ENCODE assay signal across 27 mouse cellular contexts in genomic region chr10:91504891-91505290, GRCm38 (mm10).
DNase-seq lines count a peak whose midpoint lies in the region; ATAC-seq and TF ChIP-seq lines count a peak whose summit lies in the region.
"Had no signal": no experiment of that assay in that cellular context is flagged by ENCODE, and none has a peak within 500 bp of the region (broad histone marks: within the 10 kb centered on the region; RNA-seq: fewer than 3 reads in every experiment).

No protein-coding gene starts in this region.

- H3K9me3 ChIP-seq in hindbrain, postnatal 0 days (ENCODE audit: low read length) = no peaks in the 10 kb centered on the region
- no peaks in the 10 kb centered on the region for H3K9me3 ChIP-seq in hindbrain, embryonic 12.5 days (replicated peaks)
- no peaks in the 10 kb centered on the region for H3K9me3 ChIP-seq in CH12.LX (replicated peaks; ENCODE audit: low read length)
- H3K9me3 ChIP-seq: forebrain, embryonic 13.5 days; heart, embryonic 12.5 days; hindbrain, embryonic 10.5 days; limb, embryonic 13.5 days; liver, embryonic 12.5 days; midbrain, embryonic 13.5 days; neural tube, embryonic 15.5 days had no signal

- no peaks in the 10 kb centered on the region for H3K36me3 ChIP-seq in hindbrain, postnatal 0 days (ENCODE audit: insufficient read depth, low read length)
- H3K36me3 ChIP-seq in hindbrain, embryonic 12.5 days = no peaks in the 10 kb centered on the region
- no peaks in the 10 kb centered on the region for H3K36me3 ChIP-seq in CH12.LX (replicated peaks in 1 of 2; ENCODE audit: control insufficient read depth in 1 of 2, insufficient read depth in 1 of 2, low read length in 1 of 2)
- H3K36me3 ChIP-seq in heart, adult 2 months (ENCODE audit: control insufficient read depth, insufficient read depth, low read length) = no peaks in the 10 kb centered on the region
- H3K36me3 ChIP-seq: heart, embryonic 12.5 days; hindbrain, embryonic 10.5 days; limb, embryonic 13.5 days; liver, embryonic 12.5 days; midbrain, embryonic 13.5 days; neural tube, embryonic 15.5 days had no signal

- no peak for ATAC-seq in hindbrain, postnatal 0 days
- ATAC-seq in hindbrain, embryonic 12.5 days (ENCODE audit: low FRiP score) = no peak
- ATAC-seq in Patski = peak; percentile 89
- ATAC-seq: forebrain, embryonic 13.5 days; inflammation-experienced regulatory T-cells, adult 6 months; liver, embryonic 12.5 days; midbrain, embryonic 13.5 days had no signal

- intact Hi-C loops in left cerebral cortex, postnatal 36 days (cut with DNase I) = no loop called here
- intact Hi-C loops in heart, adult 2 months (cut with DNase I) = loop anchor here (5.0 to 10.0 kb wide), 2 partner anchors 58 to 190 kb away; no protein-coding TSS in a partner anchor

- dilution Hi-C loops in CH12.LX (cut with MboI; ENCODE audit: extremely low pct_ligation_motif_present, extremely low pct_unique_long_range_greater_than_20kb, low sequenced_read_pairs) = no loop called here

- peak; percentile 20 for DNase-seq in hindbrain, postnatal 0 days (ENCODE audit: low spot score)
- peak; percentile 4 to 11 for DNase-seq in left cerebral cortex, adult 18-20 months (ENCODE audit: low spot score in 2 of 2)
- DNase-seq in left cerebral cortex, postnatal 36 days (ENCODE audit: low spot score in 2 of 2) = no peak
- DNase-seq in CH12.LX (ENCODE audit: extremely low read depth) = peak; percentile 18
- DNase-seq in Patski (ENCODE audit: low read depth, low spot score) = peak; percentile 59
- no peak for DNase-seq in heart, adult 2 months
- DNase-seq: adrenal gland, postnatal 10 days; cerebellum, adult 9-10 months; gastrocnemius, postnatal 14 days; heart, adult 11 months; heart, postnatal 10 days; kidney, adult 2 months; kidney, postnatal 10 days; lung, adult 18-20 months; lung, postnatal 10 days; right cerebral cortex, postnatal 14 days; spleen, adult 18-20 months had no signal

- no peaks in the 10 kb centered on the region for H3K27me3 ChIP-seq in hindbrain, postnatal 0 days (ENCODE audit: insufficient read depth, low read length)
- no peaks in the 10 kb centered on the region for H3K27me3 ChIP-seq in hindbrain, embryonic 12.5 days
- H3K27me3 ChIP-seq in CH12.LX (replicated peaks) (no peaks in the 10 kb centered on the region), Patski (no peaks in the 10 kb centered on the region)
- H3K27me3 ChIP-seq in heart, adult 2 months (ENCODE audit: control insufficient read depth, insufficient read depth, low read length) = no peaks in the 10 kb centered on the region
- H3K27me3 ChIP-seq: forebrain, embryonic 13.5 days; heart, embryonic 12.5 days; limb, embryonic 13.5 days; liver, embryonic 12.5 days; midbrain, embryonic 13.5 days; neural tube, embryonic 15.5 days had no signal

- no peak overlapping the region for H3K27ac ChIP-seq in hindbrain, postnatal 0 days
- H3K27ac ChIP-seq in hindbrain, embryonic 12.5 days = no peak overlapping the region
- H3K27ac ChIP-seq in CH12.LX (ENCODE audit: insufficient read depth, low read depth) = no peak overlapping the region
- no peak overlapping the region for H3K27ac ChIP-seq in heart, adult 2 months
- H3K27ac ChIP-seq: forebrain, embryonic 13.5 days; hindbrain, embryonic 10.5 days; limb, embryonic 13.5 days; liver, embryonic 12.5 days; midbrain, embryonic 13.5 days; neural tube, embryonic 15.5 days had no signal

- no peak for TF ChIP-seq CTCF in hindbrain, postnatal 0 days (IDR thresholded peaks at IDR 0.05; ENCODE audit: low read depth)
- no peak for TF ChIP-seq CTCF in CH12.LX (conservative IDR thresholded peaks at IDR 0.05 in 1 of 2, IDR thresholded peaks at IDR 0.05 in 1 of 2; ENCODE audit: low read depth in 2 of 2, low read length in 2 of 2)
- no peak for TF ChIP-seq CTCF in Patski (IDR thresholded peaks at IDR 0.05)
- TF ChIP-seq CTCF in heart, adult 2 months (IDR thresholded peaks at IDR 0.05) = no peak

- POLR2A ChIA-PET in Patski (lab: Charles Lee) = no interaction called here

- no peaks in the 10 kb centered on the region for H3K4me1 ChIP-seq in hindbrain, postnatal 0 days (ENCODE audit: insufficient read depth, low read length)
- H3K4me1 ChIP-seq in hindbrain, embryonic 12.5 days = 0 out of 2 replicates have a peak, but pooled peaks cover 2% of the 10 kb centered on the region
- H3K4me1 ChIP-seq in CH12.LX (ENCODE audit: control insufficient read depth in 1 of 2, insufficient read depth in 2 of 2) = peaks cover 7 to 9% of the 10 kb centered on the region in 2 experiments; a peak in 2 of 4 replicates
- H3K4me1 ChIP-seq in heart, adult 2 months (ENCODE audit: control insufficient read depth, insufficient read depth, low read length) = no peaks in the 10 kb centered on the region
- H3K4me1 ChIP-seq: hindbrain, embryonic 10.5 days; limb, embryonic 13.5 days; liver, embryonic 12.5 days; neural tube, embryonic 15.5 days had no signal

- no peak for TF ChIP-seq POLR2A in CH12.LX (IDR thresholded peaks at IDR 0.05; ENCODE audit: low read depth, low read length)
- no peak for TF ChIP-seq POLR2A in heart, adult 2 months (IDR thresholded peaks at IDR 0.05; ENCODE audit: insufficient read depth, low read depth, low read length)

- WGBS in hindbrain, postnatal 0 days = 62% methylated on average over 12 of the region's 12 CpGs
- WGBS in hindbrain, embryonic 12.5 days = 66% methylated on average over 12 of the region's 12 CpGs
- WGBS in heart, adult 2 months = 78% methylated on average over 12 of the region's 12 CpGs

- H3K9ac ChIP-seq in hindbrain, postnatal 0 days (replicated peaks; ENCODE audit: low read length) = no peak overlapping the region
- no peak overlapping the region for H3K9ac ChIP-seq in hindbrain, embryonic 12.5 days
- H3K9ac ChIP-seq in CH12.LX (ENCODE audit: insufficient read depth, low read depth) = no peak overlapping the region
- no peak overlapping the region for H3K9ac ChIP-seq in heart, adult 2 months (ENCODE audit: low read depth, low read length)
- H3K9ac ChIP-seq: forebrain, embryonic 13.5 days; heart, embryonic 12.5 days; limb, embryonic 13.5 days; liver, embryonic 12.5 days; midbrain, embryonic 13.5 days; neural tube, embryonic 15.5 days had no signal

- TF ChIP-seq EP300 in CH12.LX (IDR thresholded peaks at IDR 0.05; ENCODE audit: low read length) = no peak
- no peak for TF ChIP-seq EP300 in heart, adult 2 months (IDR thresholded peaks at IDR 0.05; ENCODE audit: insufficient read depth, low read depth, low read length)

- in situ Hi-C loops in CH12.LX (cut with MboI; ENCODE audit: low pct_ligation_motif_present, low pct_unique_long_range_greater_than_20kb, low sequenced_read_pairs) = no loop called here
- in situ Hi-C loops in Patski (cut with MboI; ENCODE audit: low pct_unique_long_range_greater_than_20kb) = no loop called here

- no peak overlapping the region for H3K4me2 ChIP-seq in hindbrain, postnatal 0 days (ENCODE audit: low read depth, low read length)
- no peak overlapping the region for H3K4me2 ChIP-seq in hindbrain, embryonic 12.5 days (replicated peaks)
- peak overlapping the region; percentile 49; the same call in 1 of the 2 replicates for H3K4me2 ChIP-seq in CH12.LX (ENCODE audit: insufficient read depth, low read depth, poor library complexity, severe bottlenecking)
- H3K4me2 ChIP-seq: forebrain, embryonic 13.5 days; heart, embryonic 12.5 days; limb, embryonic 13.5 days; liver, embryonic 12.5 days; midbrain, embryonic 13.5 days; neural tube, embryonic 15.5 days had no signal

- CTCF ChIA-PET in Patski (lab: Charles Lee) = interaction anchor here (1.6 kb wide), 1 partner anchor 11 kb away, joined by 5 read pairs; no protein-coding TSS in a partner anchor

- TF ChIP-seq RAD21 in CH12.LX (IDR thresholded peaks at IDR 0.05; ENCODE audit: low read depth, low read length) = no peak

- no peaks in the 10 kb centered on the region for H3K79me2 ChIP-seq in CH12.LX (replicated peaks; ENCODE audit: control insufficient read depth, extremely low read depth, insufficient read depth, poor library complexity, severe bottlenecking)
- H3K79me2 ChIP-seq in heart, adult 2 months (replicated peaks; ENCODE audit: control insufficient read depth, insufficient read depth, low read length) = no peaks in the 10 kb centered on the region

- H3K4me3 ChIP-seq in hindbrain, postnatal 0 days (ENCODE audit: low read length) = no peak overlapping the region
- no peak overlapping the region for H3K4me3 ChIP-seq in hindbrain, embryonic 12.5 days
- H3K4me3 ChIP-seq in CH12.LX (replicated peaks in 1 of 3; ENCODE audit: low read depth in 2 of 3, low read length in 2 of 3, poor library complexity in 1 of 3) = no peak overlapping the region
- no peak overlapping the region for H3K4me3 ChIP-seq in heart, adult 2 months
- H3K4me3 ChIP-seq: forebrain, embryonic 13.5 days; heart, embryonic 12.5 days; hindbrain, embryonic 10.5 days; limb, embryonic 13.5 days; liver, embryonic 12.5 days; midbrain, embryonic 13.5 days; myocyte; neural tube, embryonic 15.5 days had no signal

TF ChIP-seq in CH12.LX, 34 proteins besides CTCF, POLR2A, EP300 and RAD21:
- TF ChIP-seq UBTF (IDR thresholded peaks at IDR 0.05; ENCODE audit: low read depth, low read length) (no peak), CHD1 (IDR thresholded peaks at IDR 0.05; ENCODE audit: low read depth, low read length) (no peak), IRF4 (IDR thresholded peaks at IDR 0.05; ENCODE audit: low read depth, low read length) (no peak), NRF1 (IDR thresholded peaks at IDR 0.05; ENCODE audit: low read depth, low read length) (no peak), ETS1 (conservative IDR thresholded peaks at IDR 0.05; ENCODE audit: low read depth, low read length) (no peak)

Comparison
In these comparisons a context has a peak if more than half of its experiments do, and no peak if none do; other contexts are left out.
1. DNase-seq: peak in hindbrain, postnatal 0 days (single experiment), left cerebral cortex, adult 18-20 months (2 of 2), CH12.LX (single experiment) and Patski (single experiment); none in left cerebral cortex, postnatal 36 days (0 of 2) and heart, adult 2 months (0 of 2).